21 mouse cellular contexts compared by ENCODE assay signal in the genomic region with DNA sequence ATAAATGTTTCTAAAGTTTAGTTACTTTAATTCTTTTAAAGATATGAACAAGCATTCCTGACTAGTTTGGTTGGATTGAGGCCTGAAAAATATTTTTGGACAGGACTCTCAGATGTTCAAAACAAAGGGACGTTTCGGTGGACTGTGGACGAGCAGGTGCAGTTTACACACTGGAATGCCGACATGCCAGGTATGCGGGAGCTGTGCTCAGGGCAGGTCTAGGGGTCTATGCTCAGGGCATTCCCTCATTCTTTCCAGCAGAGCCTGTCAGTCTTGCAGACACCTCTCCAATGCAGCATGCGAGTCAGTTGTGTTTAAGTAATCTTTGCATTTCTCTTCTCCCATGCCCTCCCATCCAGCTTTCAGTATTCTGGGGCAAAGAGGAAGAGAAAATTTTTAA.
"Had no signal": no experiment of that assay in that cellular context is flagged by ENCODE, and none has a peak within 500 bp of the region (broad histone marks: within the 10 kb centered on the region; RNA-seq: fewer than 3 reads in every experiment).

No protein-coding gene starts in this region.

- H3K9me3 ChIP-seq: megakaryocyte, embryonic 14.5 days; midbrain, embryonic 10.5 days; midbrain, embryonic 12.5 days; neural tube, embryonic 13.5 days; neural tube, embryonic 15.5 days; stomach, embryonic 15.5 days had no signal

- DNase-seq: lung, adult 18-20 months; lung, embryonic 14.5 days; lung, postnatal 10 days; lung, postnatal 36 days; midbrain, embryonic 14.5 days; retina, postnatal 1 day; right cerebral cortex, adult 18-20 months; right cerebral cortex, postnatal 25 days; thymus, adult 2 months; thymus, postnatal 25 days; thymus, postnatal 4 days had no signal

- H3K4me2 ChIP-seq: lung, embryonic 14.5 days; midbrain, embryonic 12.5 days; neural tube, embryonic 13.5 days; neural tube, embryonic 15.5 days; stomach, embryonic 15.5 days had no signal

- H3K9ac ChIP-seq: lung, embryonic 14.5 days; midbrain, embryonic 12.5 days; neural tube, embryonic 13.5 days; neural tube, embryonic 15.5 days; stomach, embryonic 15.5 days had no signal

- H3K4me3 ChIP-seq: megakaryocyte, embryonic 14.5 days; midbrain, embryonic 10.5 days; midbrain, embryonic 12.5 days; myocyte; neural tube, embryonic 13.5 days; neural tube, embryonic 15.5 days; stomach, embryonic 15.5 days had no signal

- H3K27ac ChIP-seq: macrophage; midbrain, embryonic 10.5 days; midbrain, embryonic 12.5 days; neural tube, embryonic 13.5 days; neural tube, embryonic 15.5 days; stomach, embryonic 15.5 days; stomach, postnatal 0 days had no signal

- H3K4me1 ChIP-seq: midbrain, embryonic 10.5 days; midbrain, embryonic 12.5 days; neural tube, embryonic 13.5 days; neural tube, embryonic 15.5 days; stomach, embryonic 15.5 days had no signal

- H3K36me3 ChIP-seq: midbrain, embryonic 10.5 days; midbrain, embryonic 12.5 days; neural tube, embryonic 13.5 days; neural tube, embryonic 15.5 days; stomach, embryonic 15.5 days had no signal

- H3K27me3 ChIP-seq: megakaryocyte, embryonic 14.5 days; midbrain, embryonic 12.5 days; neural tube, embryonic 13.5 days; neural tube, embryonic 15.5 days; stomach, embryonic 15.5 days had no signal

- ATAC-seq: midbrain, embryonic 16.5 days had no signal
